Comparison of ENCODE assay signal across 9 mouse cellular contexts in genomic region chr3:108328441-108328841, GRCm38 (mm10). TPM values are rescaled to one million over a fixed set of nuclear protein-coding genes. Genes with fewer than 3 reads are reported as not detected.
DNase-seq lines count a peak whose midpoint lies in the region; ATAC-seq and TF ChIP-seq lines count a peak whose summit lies in the region.
"Had no signal": no experiment of that assay in that cellular context is flagged by ENCODE, and none has a peak within 500 bp of the region (broad histone marks: within the 10 kb centered on the region; RNA-seq: fewer than 3 reads in every experiment).

No protein-coding gene starts in this region.

- H3K4me1 ChIP-seq in embryonic facial prominence, embryonic 13.5 days, result peaks cover 7% of the 10 kb centered on the region
- peaks cover 15% of the 10 kb centered on the region; the same call in 1 of the 2 replicates for H3K4me1 ChIP-seq in heart, embryonic 10.5 days
- 0 out of 2 replicates have a peak, but pooled peaks cover 2% of the 10 kb centered on the region for H3K4me1 ChIP-seq in stomach, postnatal 0 days (replicated peaks; ENCODE audit: control insufficient read depth, insufficient read depth)

- H3K27me3 ChIP-seq in embryonic facial prominence, embryonic 13.5 days, result no peaks in the 10 kb centered on the region
- H3K27me3 ChIP-seq in heart, embryonic 10.5 days (ENCODE audit: insufficient read depth, poor library complexity, severe bottlenecking), result no peaks in the 10 kb centered on the region
- H3K27me3 ChIP-seq in stomach, postnatal 0 days (ENCODE audit: control insufficient read depth, insufficient read depth, low read length), result no peaks in the 10 kb centered on the region

- TF ChIP-seq CTCF in stomach, postnatal 0 days (IDR thresholded peaks at IDR 0.05; ENCODE audit: low read depth), result peak; percentile 43

- H3K4me2 ChIP-seq in embryonic facial prominence, embryonic 13.5 days, result no peak overlapping the region
- H3K4me2 ChIP-seq in stomach, postnatal 0 days (replicated peaks; ENCODE audit: low read depth), result peak overlapping the region; percentile 32; the same call in 1 of the 2 replicates

- 41% methylated on average over 9 of the region's 9 CpGs for WGBS in embryonic facial prominence, embryonic 13.5 days
- 47% methylated on average over 9 of the region's 9 CpGs for WGBS in heart, embryonic 10.5 days
- 27% methylated on average over 9 of the region's 9 CpGs for WGBS in stomach, postnatal 0 days

- DNase-seq in spleen, adult 12 weeks (ENCODE audit: low spot score), result peak; percentile 15
- no peak for DNase-seq in spleen, adult 18-20 months
- no peak for DNase-seq in heart, embryonic 10.5 days (ENCODE audit: low spot score)
- DNase-seq in kidney, adult 9 months, result peak; percentile 26
- DNase-seq in lung, postnatal 14 days, result peak; percentile 83
- DNase-seq in stomach, postnatal 0 days (ENCODE audit: low spot score), result peak; percentile 82
- no peak for DNase-seq in c-Kit-positive CD71-positive TER-119-positive erythroid progenitor cells, embryonic 14.5 days (ENCODE audit: low spot score)

- no peak; the same call in 1 of the 2 replicates for ATAC-seq in embryonic facial prominence, embryonic 13.5 days (ENCODE audit: insufficient number of reproducible peaks, insufficient read depth, low FRiP score, low TSS enrichment, low read depth)
- peak; percentile 76 for ATAC-seq in stomach, postnatal 0 days (ENCODE audit: low FRiP score, low TSS enrichment)

- peak overlapping the region; percentile 37; the same call in 1 of the 2 replicates for H3K9ac ChIP-seq in embryonic facial prominence, embryonic 13.5 days
- H3K9ac ChIP-seq in stomach, postnatal 0 days (ENCODE audit: low read length), result peak overlapping the region; percentile 35; the same call in 1 of the 2 replicates

- no peaks in the 10 kb centered on the region for H3K9me3 ChIP-seq in embryonic facial prominence, embryonic 13.5 days
- H3K9me3 ChIP-seq in heart, embryonic 10.5 days, result no peaks in the 10 kb centered on the region
- H3K9me3 ChIP-seq in stomach, postnatal 0 days (ENCODE audit: control insufficient read depth, low read length), result no peaks in the 10 kb centered on the region

- H3K4me3 ChIP-seq in embryonic facial prominence, embryonic 13.5 days, result no peak overlapping the region
- H3K4me3 ChIP-seq in heart, embryonic 10.5 days, result no peak overlapping the region
- H3K4me3 ChIP-seq in stomach, postnatal 0 days (ENCODE audit: low read depth, low read length), result no peak overlapping the region

- H3K27ac ChIP-seq in embryonic facial prominence, embryonic 13.5 days, result peak overlapping the region; percentile 65
- peak overlapping the region; percentile 71 for H3K27ac ChIP-seq in heart, embryonic 10.5 days
- H3K27ac ChIP-seq in stomach, postnatal 0 days (replicated peaks), result peak overlapping the region; percentile 89

- H3K36me3 ChIP-seq in embryonic facial prominence, embryonic 13.5 days, result peaks cover 32% of the 10 kb centered on the region
- H3K36me3 ChIP-seq in heart, embryonic 10.5 days, result peaks cover 77% of the 10 kb centered on the region
- no peaks in the 10 kb centered on the region for H3K36me3 ChIP-seq in stomach, postnatal 0 days (ENCODE audit: control insufficient read depth, insufficient read depth, low read length)

- TF ChIP-seq EP300 in stomach, postnatal 0 days (optimal IDR thresholded peaks at IDR 0.05), result no peak

RNA-seq across cellular contexts. Expression of gene Mybphl, which starts 36.3 kb away (rescaled TPM):
- not detected in 2 replicates for polyA plus RNA-seq in embryonic facial prominence, embryonic 13.5 days (2015; fragmentation: Nextera tagmentation; extraction: Ambion mirVana)
- 60.0 and 65.8 TPM in 2 replicates for polyA plus RNA-seq in heart, embryonic 10.5 days (2016; fragmentation: Nextera tagmentation; extraction: Ambion mirVana)
- not detected in 2 replicates for polyA plus RNA-seq in stomach, postnatal 0 days (2015; fragmentation: Nextera tagmentation; extraction: Ambion mirVana)
- polyA plus RNA-seq: limb, embryonic 11.5 days had no signal

RNA-seq across cellular contexts. Expression of gene Sort1, which starts 44.6 kb away (rescaled TPM):
- polyA plus RNA-seq in embryonic facial prominence, embryonic 13.5 days (2015; fragmentation: Nextera tagmentation; extraction: Ambion mirVana), result 6.4 and 10.8 TPM in 2 replicates
- 15.1 and 26.4 TPM in 2 replicates for polyA plus RNA-seq in heart, embryonic 10.5 days (2016; fragmentation: Nextera tagmentation; extraction: Ambion mirVana)
- 7.6 and 9.2 TPM in 2 replicates for polyA plus RNA-seq in stomach, postnatal 0 days (2015; fragmentation: Nextera tagmentation; extraction: Ambion mirVana)

RNA-seq across cellular contexts. Expression of gene Psrc1, which starts 55.2 kb away (rescaled TPM):
- 61.4 and 73.1 TPM in 2 replicates for polyA plus RNA-seq in embryonic facial prominence, embryonic 13.5 days (2015; fragmentation: Nextera tagmentation; extraction: Ambion mirVana)
- 44.0 and 57.6 TPM in 2 replicates for polyA plus RNA-seq in heart, embryonic 10.5 days (2016; fragmentation: Nextera tagmentation; extraction: Ambion mirVana)
- 7.7 and 8.3 TPM in 2 replicates for polyA plus RNA-seq in stomach, postnatal 0 days (2015; fragmentation: Nextera tagmentation; extraction: Ambion mirVana)

Comparison
In these comparisons a context has a peak if more than half of its experiments do, and no peak if none do; other contexts are left out.
1. DNase-seq: peak in spleen, adult 12 weeks (single experiment), kidney, adult 9 months (single experiment), lung, postnatal 14 days (single experiment) and stomach, postnatal 0 days (single experiment); none in spleen, adult 18-20 months (0 of 2), heart, embryonic 10.5 days (single experiment) and c-Kit-positive CD71-positive TER-119-positive erythroid progenitor cells, embryonic 14.5 days (single experiment).
2. RNA of gene Mybphl, which starts 36.3 kb away (polyA plus RNA-seq): 60.0 to 65.8 TPM in heart, embryonic 10.5 days; not detected in embryonic facial prominence, embryonic 13.5 days and not detected in stomach, postnatal 0 days; every median in the first group is over 10 times any median in the second.
3. Peak in every context shown above with its lines, with median percentiles within 50 percentile points of each other: H3K27ac ChIP-seq.